Mouse (Mus musculus): ENCODE results near the gene Cox6a1. TPM values are rescaled to one million over a fixed set of nuclear protein-coding genes. Genes with fewer than 3 reads are reported as not detected.
A peak's percentile ranks its signal among the peaks of the same experiment; 100 is the strongest.
"Not testable (repeated sequence)": the region's sequence is repeated elsewhere in the genome, so short reads cannot be mapped to it uniquely, and the experiment has no call there.

The Cox6a1 gene
- 1,049 and 1,325 TPM in 2 replicates for polyA plus RNA-seq (2016; fragmentation: Nextera tagmentation; extraction: Ambion mirVana)

GRCm38 (mm10) chr5:115348546-115349224 lies at the start of gene Cox6a1:
Cox6a1 (minus strand) TSS chr5:115348981.
- H3K4me3 ChIP-seq: peak within 1 kb of the TSS; percentile 94
- under 1% methylated on average over 74 of the region's 74 CpGs for WGBS
- peak; percentile 99 for DNase-seq (ENCODE audit: low spot score)

DNA sequence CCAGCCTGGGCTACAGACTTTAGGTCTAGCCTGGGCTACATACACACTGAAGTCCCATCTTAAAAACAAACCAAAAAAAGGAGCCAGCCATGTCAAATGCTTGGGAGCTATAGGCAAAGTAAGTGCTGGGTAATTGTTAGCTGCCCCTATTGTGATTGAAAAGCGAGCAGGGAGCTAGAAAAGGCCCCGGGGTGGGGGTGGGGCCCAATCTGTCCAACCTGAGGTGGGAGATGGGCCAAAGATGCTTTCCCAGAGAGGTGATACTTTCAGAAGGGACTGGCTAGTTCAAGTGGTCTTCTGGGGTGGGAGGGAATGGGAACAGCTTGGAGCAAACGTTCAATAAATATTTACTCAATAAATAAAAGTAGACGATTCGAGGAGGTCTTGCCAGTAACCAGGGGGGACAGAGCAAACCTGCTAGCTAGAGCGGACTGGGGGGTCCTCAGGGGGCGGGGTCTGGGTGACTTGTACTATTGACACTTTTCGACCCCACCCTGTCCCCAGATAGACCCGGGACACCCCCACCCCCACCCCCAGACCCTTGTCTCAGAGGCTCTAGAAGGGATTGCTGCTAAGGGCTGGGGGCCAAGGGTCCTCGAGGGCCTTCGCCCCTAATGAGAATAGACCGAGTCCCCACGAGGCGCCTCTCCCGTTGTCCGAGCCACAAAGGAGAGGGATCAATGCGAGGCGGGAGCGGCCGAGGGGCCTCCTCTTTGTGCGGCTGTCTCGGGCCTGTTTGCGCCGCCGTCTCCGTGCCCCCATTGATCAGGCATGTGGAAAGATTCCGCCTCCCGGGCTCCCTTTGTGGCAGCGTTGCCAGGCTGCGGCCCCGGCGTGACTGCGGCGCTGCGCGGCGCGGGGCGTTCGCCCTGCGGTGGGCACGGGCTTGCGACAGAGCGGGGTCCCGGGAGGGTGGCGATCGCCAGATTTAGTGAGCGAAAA lies 49.3 kb upstream of the Cox6a1 start:
- Histone ChIP-seq H3K36me3 (no peaks in the 10 kb centered on the region), H3K9me3 (no peaks in the 10 kb centered on the region), H3K4me3 (peak overlapping the region; percentile 66), H3K27ac (peak overlapping the region; percentile 89), H3K4me1 (peaks cover 34% of the 10 kb centered on the region), H3K27me3 (ENCODE audit: insufficient read depth, poor library complexity, severe bottlenecking) (peaks cover 51% of the 10 kb centered on the region)
- 2% methylated on average over 48 of the region's 48 CpGs for WGBS
- DNase-seq (ENCODE audit: low spot score): no peak

More at GRCm38 (mm10) chr5:115348546-115349224, at the start of gene Cox6a1:
- Histone ChIP-seq H3K36me3 (peaks cover 33% of the 10 kb centered on the region), H3K9me3 (no peaks in the 10 kb centered on the region), H3K4me1 (peaks cover 9% of the 10 kb centered on the region), H3K27ac (peak within 1 kb of the TSS; percentile 92), H3K27me3 (ENCODE audit: insufficient read depth, poor library complexity, severe bottlenecking) (no peaks in the 10 kb centered on the region)

- 64% methylated on average over 11 of the region's 11 CpGs for WGBS
- Histone ChIP-seq H3K36me3 (no peaks in the 10 kb centered on the region), H3K4me3 (no peak overlapping the region), H3K9me3 (no peaks in the 10 kb centered on the region), H3K4me1 (peaks cover 38% of the 10 kb centered on the region), H3K27me3 (ENCODE audit: insufficient read depth, poor library complexity, severe bottlenecking) (peaks cover 40% of the 10 kb centered on the region), H3K27ac (no peak overlapping the region)
- no peak for DNase-seq (ENCODE audit: low spot score)
These were observed 47.9 kb upstream of the Cox6a1 start for GRCm38 (mm10) chr5:115396654-115397053.

- peaks cover 39% of the 10 kb centered on the region for H3K4me1 ChIP-seq
These were observed 46.1 kb upstream of the Cox6a1 start for GRCm38 (mm10) chr5:115394836-115395235.

GRCm38 (mm10) chr5:115394223-115394622 lies 45.4 kb upstream of the Cox6a1 start:
- Histone ChIP-seq H3K4me3 (peak overlapping the region; percentile 38), H3K4me1 (peaks cover 39% of the 10 kb centered on the region), H3K36me3 (no peaks in the 10 kb centered on the region), H3K27me3 (ENCODE audit: insufficient read depth, poor library complexity, severe bottlenecking) (peaks cover 26% of the 10 kb centered on the region), H3K9me3 (no peaks in the 10 kb centered on the region), H3K27ac (peak overlapping the region; percentile 70)
- no peak for DNase-seq (ENCODE audit: low spot score)
- WGBS: 3% methylated on average over 8 of the region's 8 CpGs

More at GRCm38 (mm10) chr5:115394836-115395235, 46.1 kb upstream of the Cox6a1 start:
- Histone ChIP-seq H3K9me3 (no peaks in the 10 kb centered on the region), H3K27ac (no peak overlapping the region), H3K27me3 (ENCODE audit: insufficient read depth, poor library complexity, severe bottlenecking) (peaks cover 28% of the 10 kb centered on the region), H3K36me3 (no peaks in the 10 kb centered on the region), H3K4me3 (no peak overlapping the region)
- 23% methylated on average over 10 of the region's 10 CpGs for WGBS
- no peak for DNase-seq (ENCODE audit: low spot score)

DNA sequence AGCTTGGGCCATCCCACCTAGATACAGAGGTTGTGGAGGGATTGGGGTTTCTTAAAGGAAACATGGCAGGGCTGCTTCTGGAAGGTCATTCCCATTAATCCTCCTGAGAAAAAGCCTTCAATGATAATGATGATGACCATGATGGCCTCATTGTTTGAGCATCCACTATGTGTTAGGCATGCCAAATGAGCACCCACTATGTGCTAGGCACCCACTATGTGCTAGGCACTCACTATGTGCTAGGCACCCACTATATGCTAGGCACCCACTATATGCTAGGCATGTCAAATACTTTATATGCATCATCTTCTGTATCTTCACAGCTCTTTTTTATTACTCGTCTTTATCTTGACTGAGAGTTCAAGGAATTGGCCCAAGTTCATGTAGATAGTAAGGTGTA lies 44.2 kb upstream of the Cox6a1 start:
- DNase-seq (ENCODE audit: low spot score): no peak
- Histone ChIP-seq H3K4me3 (no peak overlapping the region), H3K36me3 (no peaks in the 10 kb centered on the region), H3K9me3 (no peaks in the 10 kb centered on the region), H3K4me1 (peaks cover 27% of the 10 kb centered on the region), H3K27ac (no peak overlapping the region), H3K27me3 (ENCODE audit: insufficient read depth, poor library complexity, severe bottlenecking) (peaks cover 15% of the 10 kb centered on the region)
- WGBS: 87% methylated on average over 1 of the region's 1 CpGs

DNA sequence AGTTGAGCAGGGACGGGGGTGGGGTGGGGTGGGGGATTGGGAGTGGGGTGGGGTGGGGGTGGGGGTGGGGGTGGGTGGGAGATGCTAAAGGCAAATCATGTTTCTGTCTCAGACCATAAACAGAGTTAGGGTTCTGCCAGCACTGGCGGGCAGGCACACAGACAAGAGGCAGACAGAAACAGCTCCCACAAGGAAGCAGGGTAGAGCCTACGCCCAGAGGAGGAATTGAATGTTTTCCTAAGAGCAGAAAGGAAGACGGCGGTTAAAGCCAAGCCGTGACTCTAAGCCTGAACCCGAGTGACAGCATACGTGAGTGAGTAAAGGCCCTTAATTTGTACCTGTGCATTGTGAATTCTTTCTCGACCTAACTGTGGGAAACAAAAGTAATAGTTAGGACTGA lies 43.2 kb upstream of the Cox6a1 start:
- DNase-seq (ENCODE audit: low spot score): no peak
- peaks cover 25% of the 10 kb centered on the region for H3K4me1 ChIP-seq
- H3K9me3 ChIP-seq: no peaks in the 10 kb centered on the region
- H3K27me3 ChIP-seq (ENCODE audit: insufficient read depth, poor library complexity, severe bottlenecking): 0 out of 2 replicates have a peak, but pooled peaks cover 5% of the 10 kb centered on the region
- WGBS: 28% methylated on average over 9 of the region's 9 CpGs
- H3K27ac ChIP-seq: peak overlapping the region; percentile 22; the same call in 1 of the 2 replicates
- no peak overlapping the region for H3K4me3 ChIP-seq
- H3K36me3 ChIP-seq: no peaks in the 10 kb centered on the region

- H3K4me3 ChIP-seq; H3K4me1 ChIP-seq; H3K27ac ChIP-seq; H3K27me3 ChIP-seq (ENCODE audit: insufficient read depth, poor library complexity, severe bottlenecking); DNase-seq (ENCODE audit: low spot score); H3K36me3 ChIP-seq; H3K9me3 ChIP-seq: not testable (repeated sequence)
- 50% methylated on average over 2 of the region's 2 CpGs for WGBS
These were observed 30.1 kb upstream of the Cox6a1 start for GRCm38 (mm10) chr5:115378882-115379281.

DNA sequence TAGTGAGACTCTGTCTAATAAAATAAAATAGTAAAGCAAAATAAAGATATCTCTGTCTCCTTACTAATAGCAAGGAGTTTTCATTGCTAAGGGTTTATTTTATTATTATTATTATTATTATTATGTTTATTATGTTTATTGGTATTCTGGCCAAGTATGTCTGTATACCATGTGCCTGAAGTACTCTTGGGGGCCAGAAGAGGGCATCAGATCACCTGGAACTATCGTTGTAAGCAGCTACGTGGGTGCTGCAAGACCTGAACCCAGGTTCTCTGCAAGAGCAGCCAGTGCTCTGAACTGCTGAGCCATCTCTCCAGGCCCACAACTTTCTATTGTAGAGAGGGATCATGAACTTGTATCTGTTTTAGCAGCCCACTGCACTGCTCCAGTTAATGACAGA lies 26.7 kb upstream of the Cox6a1 start:
- Histone ChIP-seq H3K27me3 (ENCODE audit: insufficient read depth, poor library complexity, severe bottlenecking) (peaks cover 11% of the 10 kb centered on the region; the same call in 1 of the 2 replicates), H3K27ac (no peak overlapping the region), H3K4me1 (peaks cover 7% of the 10 kb centered on the region), H3K36me3 (no peaks in the 10 kb centered on the region), H3K4me3 (no peak overlapping the region), H3K9me3 (no peaks in the 10 kb centered on the region)
- no peak for DNase-seq (ENCODE audit: low spot score)
- 68% methylated on average over 2 of the region's 2 CpGs for WGBS

DNA sequence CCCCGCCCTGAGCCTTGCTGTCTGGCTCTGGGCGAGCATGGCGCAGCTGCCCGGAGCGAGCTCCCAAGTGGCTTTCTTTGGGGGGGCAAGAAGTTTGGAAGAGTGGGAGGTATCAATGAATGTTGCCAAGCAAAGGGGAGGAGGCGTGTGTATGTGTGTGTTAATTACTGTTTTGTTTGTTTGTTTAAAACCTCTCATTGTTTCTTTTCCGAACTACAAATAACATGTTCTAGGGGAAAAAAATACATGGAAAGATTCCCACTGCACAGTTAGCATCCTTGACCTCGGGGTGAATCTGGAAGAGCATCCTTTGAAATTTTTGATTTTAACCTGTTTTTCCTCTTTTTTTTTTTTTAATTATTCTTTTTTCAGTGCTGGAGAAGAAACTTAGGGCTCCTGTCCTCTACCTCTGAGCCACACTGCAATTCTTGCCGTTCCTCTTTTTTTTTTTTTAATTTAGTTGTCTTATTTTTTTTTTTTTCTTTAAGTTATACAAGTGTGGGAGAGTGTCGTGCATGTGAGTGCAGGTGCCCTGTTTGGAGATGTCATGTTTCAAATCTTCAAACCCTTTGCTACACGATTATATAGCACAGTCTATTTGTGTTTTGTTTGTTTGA lies 25.5 kb upstream of the Cox6a1 start:
- H3K4me3 ChIP-seq: peak overlapping the region; percentile 58
- WGBS: 22% methylated on average over 11 of the region's 11 CpGs
- no peak for DNase-seq (ENCODE audit: low spot score)
- peaks cover 11% of the 10 kb centered on the region; the same call in 1 of the 2 replicates for H3K27me3 ChIP-seq (ENCODE audit: insufficient read depth, poor library complexity, severe bottlenecking)
- peaks cover 7% of the 10 kb centered on the region for H3K4me1 ChIP-seq
- no peaks in the 10 kb centered on the region for H3K36me3 ChIP-seq
- H3K9me3 ChIP-seq: no peaks in the 10 kb centered on the region
- peak overlapping the region; percentile 81 for H3K27ac ChIP-seq

GRCm38 (mm10) chr5:115373441-115374203 lies 24.8 kb upstream of the Cox6a1 start:
- Histone ChIP-seq H3K27me3 (ENCODE audit: insufficient read depth, poor library complexity, severe bottlenecking) (peaks cover 11% of the 10 kb centered on the region; the same call in 1 of the 2 replicates), H3K4me3 (peak overlapping the region; percentile 58), H3K9me3 (no peaks in the 10 kb centered on the region), H3K27ac (peak overlapping the region; percentile 81), H3K36me3 (no peaks in the 10 kb centered on the region), H3K4me1 (peaks cover 7% of the 10 kb centered on the region)
- no peak for DNase-seq (ENCODE audit: low spot score)
- WGBS: 18% methylated on average over 26 of the region's 26 CpGs

DNA sequence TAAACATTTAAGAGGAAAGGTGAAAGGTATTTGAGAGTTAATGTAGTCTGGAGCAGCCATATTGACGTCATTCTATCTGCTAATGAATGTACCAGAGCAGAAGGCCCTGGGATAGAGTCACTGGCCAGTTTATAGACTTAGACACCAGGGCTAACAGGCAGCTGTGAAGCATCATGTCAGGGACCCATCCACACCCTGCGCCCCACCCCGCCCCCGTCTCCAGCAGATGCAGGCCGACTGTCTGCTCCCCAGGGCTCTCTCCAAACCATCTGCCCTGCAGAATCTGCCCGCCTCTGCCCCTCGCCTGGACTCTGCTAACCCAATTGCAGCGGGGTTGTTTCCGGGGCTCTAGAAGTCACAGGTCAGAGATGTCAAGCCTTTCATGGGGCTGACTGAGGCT lies 23.0 kb upstream of the Cox6a1 start:
- H3K9me3 ChIP-seq: no peaks in the 10 kb centered on the region
- no peak overlapping the region for H3K27ac ChIP-seq
- H3K4me1 ChIP-seq: peaks cover 7% of the 10 kb centered on the region
- H3K27me3 ChIP-seq (ENCODE audit: insufficient read depth, poor library complexity, severe bottlenecking): peaks cover 11% of the 10 kb centered on the region; the same call in 1 of the 2 replicates
- H3K36me3 ChIP-seq: no peaks in the 10 kb centered on the region
- DNase-seq (ENCODE audit: low spot score): no peak
- no peak overlapping the region for H3K4me3 ChIP-seq
- 39% methylated on average over 9 of the region's 9 CpGs for WGBS

Data from heart, embryonic 10.5 days (tissue).